Mouse (Mus musculus) midbrain, embryonic 14.5 days (tissue): ENCODE data around the gene Relt. TPM values are rescaled to one million over a fixed set of nuclear protein-coding genes. Genes with fewer than 3 reads are reported as not detected.

ENCODE experiments used
- ATAC-seq: fragments of 200-750 bp; cut with Nextera tagmentation; 2 replicates; pipeline ENCODE4 v1.8.0; 2017; ENCODE audit warnings: moderate number of reproducible peaks, moderate library complexity; ENCODE audit not compliant: low FRiP score, low TSS enrichment
- DNase-seq: peaks from one replicate; pipeline ENCODE4 v3.0.0-alpha.2; 2015
- H3K27ac ChIP-seq: fragments of 300-500 bp; sonication (generic); replicated peaks from 2 replicates; pipeline ENCODE4 v1.5.1; 2014; ENCODE audit warnings: mild to moderate bottlenecking, low read depth, low read length, moderate library complexity
- H3K27me3 ChIP-seq: fragments of 300-500 bp; sonication (generic); 2 replicates; pipeline ENCODE4 v1.6.1; 2014; ENCODE audit warnings: low read length, control low read depth, mixed read lengths; ENCODE audit not compliant: control insufficient read depth, insufficient read depth
- H3K36me3 ChIP-seq: fragments of 300-500 bp; sonication (generic); 2 replicates; pipeline ENCODE4 v1.6.1; 2014; ENCODE audit warnings: low read length, control low read depth; ENCODE audit not compliant: control insufficient read depth, insufficient read depth
- H3K4me1 ChIP-seq: fragments of 300-500 bp; sonication (generic); 2 replicates; pipeline ENCODE4 v1.6.1; 2014; ENCODE audit warnings: mild to moderate bottlenecking, antibody characterized with exemption, low read length, control low read depth; ENCODE audit not compliant: control insufficient read depth, insufficient read depth
- H3K4me2 ChIP-seq: fragments of 300-500 bp; sonication (generic); 2 replicates; pipeline ENCODE4 v1.6.1; 2014; ENCODE audit warnings: mild to moderate bottlenecking, low read length, moderate library complexity
- H3K4me3 ChIP-seq: fragments of 300-500 bp; sonication (generic); replicated peaks from 2 replicates; pipeline ENCODE4 v1.5.1; 2014; ENCODE audit warnings: low read depth, low read length
- H3K9ac ChIP-seq: fragments of 300-500 bp; sonication (generic); replicated peaks from 2 replicates; pipeline ENCODE4 v1.6.1; 2014; ENCODE audit warnings: mild to moderate bottlenecking, low read length, moderate library complexity
- H3K9me3 ChIP-seq: fragments of 300-500 bp; sonication (generic); 2 replicates; pipeline ENCODE4 v1.6.1; 2016; ENCODE audit warnings: low read length, control low read depth, mixed read lengths; ENCODE audit not compliant: control insufficient read depth
- WGBS: fragments of 180-500 bp; shearing (Covaris S2); extraction: QIAGEN DNeasy Blood & Tissue Kit; methylation state at CpG from one replicate; pipeline ENCODE4 v1.1.7; 2014; 5-methylcytosine and 5-hydroxymethylcytosine counted together
- polyA plus RNA-seq: library from polyadenylated mRNA; unstranded; fragments of >200 nt; fragmentation: Nextera tagmentation; extraction: Ambion mirVana; gene quantifications from 2 replicates; pipeline ENCODE4 v1.2.1, GENCODE M21; 2014

The Relt gene
- polyA plus RNA-seq, 1 experiment from 2014 or later = 4.5 TPM

DNA sequence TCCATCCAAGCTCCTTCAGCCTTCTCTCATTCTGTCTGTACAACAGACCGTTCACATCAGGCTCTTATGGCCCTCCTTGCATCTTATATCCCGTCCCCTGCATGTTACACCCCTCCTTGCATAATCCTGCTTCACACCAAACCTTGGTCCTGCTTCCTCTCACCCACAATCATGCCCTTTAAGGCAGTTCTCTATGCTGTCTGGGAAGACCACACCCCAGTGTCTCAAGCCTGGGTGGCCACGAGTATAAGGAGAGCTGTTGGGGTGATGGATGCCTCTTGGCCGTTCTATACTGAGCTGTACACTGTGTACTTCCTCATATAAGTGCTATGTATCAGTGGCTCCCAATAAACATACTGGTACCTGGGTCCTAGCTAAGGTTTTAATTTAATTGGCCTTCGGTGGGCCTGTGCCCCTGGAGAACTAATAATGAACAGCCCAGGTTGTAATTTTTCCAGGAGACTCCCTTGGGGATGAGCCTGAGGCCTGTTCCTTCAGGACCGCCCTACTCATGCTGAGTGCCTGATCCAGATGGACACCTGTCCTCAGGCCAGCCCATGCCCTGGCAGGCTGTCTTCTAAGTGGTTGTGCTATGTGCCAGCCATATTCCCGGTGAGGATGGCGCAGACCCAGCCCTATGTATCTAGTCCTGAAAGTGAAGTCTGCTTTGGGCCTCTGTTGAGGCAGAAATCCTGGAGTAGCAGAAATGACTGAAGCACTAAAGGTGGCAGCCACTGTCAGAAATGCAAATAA, 6.8 kb upstream of the Relt start:
- Histone ChIP-seq H3K4me2 (no peak overlapping the region), H3K27me3 (no peaks in the 10 kb centered on the region), H3K9ac (no peak overlapping the region), H3K4me3 (no peak overlapping the region), H3K4me1 (no peaks in the 10 kb centered on the region), H3K27ac (no peak overlapping the region), H3K36me3 (peaks cover 14% of the 10 kb centered on the region), H3K9me3 (no peaks in the 10 kb centered on the region)
- WGBS = 92% methylated on average over 8 of the region's 8 CpGs
- DNase-seq (no peak), ATAC-seq (no peak)

DNA sequence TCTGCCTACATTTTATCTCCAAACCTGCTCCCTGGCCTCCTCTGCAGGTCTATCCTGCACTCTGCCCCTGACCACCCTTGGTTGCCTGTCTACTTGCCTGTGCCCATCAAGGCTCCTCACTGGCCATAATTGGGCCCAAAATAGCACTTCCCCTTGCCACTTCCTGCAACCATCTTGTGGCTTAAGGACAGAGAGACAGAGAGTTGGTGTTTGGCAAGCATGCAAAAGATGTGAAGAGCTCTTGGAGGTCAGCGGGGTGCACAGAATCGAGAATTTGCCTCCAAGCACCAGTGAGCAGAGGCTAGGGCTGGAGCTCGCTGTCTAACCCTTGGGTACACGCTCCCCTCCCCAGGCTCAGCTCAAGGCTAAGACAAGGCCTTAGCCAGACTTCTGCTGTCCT, 5.3 kb upstream of the Relt start:
- Histone ChIP-seq H3K9ac (no peak overlapping the region), H3K4me2 (no peak overlapping the region), H3K27ac (no peak overlapping the region), H3K4me3 (no peak overlapping the region), H3K36me3 (peaks cover 10% of the 10 kb centered on the region), H3K27me3 (no peaks in the 10 kb centered on the region), H3K9me3 (no peaks in the 10 kb centered on the region), H3K4me1 (no peaks in the 10 kb centered on the region)
- DNase-seq = no peak
- 79% methylated on average over 4 of the region's 4 CpGs for WGBS
- ATAC-seq = no peak

DNA sequence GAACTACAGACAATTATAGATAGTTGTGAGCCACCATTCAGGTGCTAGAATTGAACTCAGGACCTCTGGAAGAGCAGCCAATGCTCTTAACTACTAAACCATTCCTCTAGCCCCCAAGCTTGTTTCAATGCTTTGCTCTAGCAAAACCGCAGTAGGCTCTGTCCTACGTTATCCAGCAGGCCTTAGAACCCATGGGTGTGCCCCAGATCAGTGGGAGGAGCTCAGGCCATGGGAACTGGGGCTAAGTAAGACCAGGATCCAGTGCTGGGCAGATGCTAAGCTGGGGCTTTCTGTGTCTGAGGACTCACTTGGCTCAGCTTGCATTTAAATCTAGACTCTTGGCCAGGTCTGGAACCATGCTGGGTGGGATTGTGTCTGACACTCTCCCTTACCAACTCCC, 4.3 kb upstream of the Relt start:
- H3K4me3 ChIP-seq = no peak overlapping the region
- H3K27ac ChIP-seq = no peak overlapping the region
- no peaks in the 10 kb centered on the region for H3K9me3 ChIP-seq
- H3K4me2 ChIP-seq = no peak overlapping the region
- no peaks in the 10 kb centered on the region for H3K4me1 ChIP-seq
- no peaks in the 10 kb centered on the region for H3K27me3 ChIP-seq
- no peak overlapping the region for H3K9ac ChIP-seq
- peaks cover 2% of the 10 kb centered on the region for H3K36me3 ChIP-seq
- DNase-seq = no peak
- no peak for ATAC-seq
- 60% methylated on average over 2 of the region's 2 CpGs for WGBS

DNA sequence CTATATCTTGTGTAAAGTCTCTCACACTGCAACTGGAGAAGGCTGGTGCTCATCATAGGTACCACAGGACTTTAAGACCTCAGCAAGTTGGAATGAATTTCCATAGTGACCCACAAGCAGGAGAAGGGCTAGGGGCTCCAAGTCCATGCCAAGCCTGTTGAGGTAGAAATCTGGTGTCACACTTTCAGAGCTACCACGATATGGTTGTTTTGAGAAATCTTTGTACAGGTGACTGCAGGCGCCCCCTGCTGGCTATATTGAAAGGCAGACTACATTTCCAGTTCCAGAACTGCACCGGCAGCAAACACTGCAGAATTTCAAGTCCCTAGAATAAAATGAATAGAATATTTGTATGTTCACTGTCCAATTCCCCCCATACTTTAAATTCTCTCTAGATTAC, 3.4 kb upstream of the Relt start:
- Histone ChIP-seq H3K36me3 (no peaks in the 10 kb centered on the region), H3K4me2 (no peak overlapping the region), H3K27ac (no peak overlapping the region), H3K9ac (no peak overlapping the region), H3K4me3 (no peak overlapping the region), H3K4me1 (0 out of 2 replicates have a peak, but pooled peaks cover 4% of the 10 kb centered on the region), H3K9me3 (no peaks in the 10 kb centered on the region), H3K27me3 (no peaks in the 10 kb centered on the region)
- ATAC-seq (no peak), DNase-seq (peak; percentile 87)
- WGBS = 10% methylated on average over 3 of the region's 3 CpGs

DNA sequence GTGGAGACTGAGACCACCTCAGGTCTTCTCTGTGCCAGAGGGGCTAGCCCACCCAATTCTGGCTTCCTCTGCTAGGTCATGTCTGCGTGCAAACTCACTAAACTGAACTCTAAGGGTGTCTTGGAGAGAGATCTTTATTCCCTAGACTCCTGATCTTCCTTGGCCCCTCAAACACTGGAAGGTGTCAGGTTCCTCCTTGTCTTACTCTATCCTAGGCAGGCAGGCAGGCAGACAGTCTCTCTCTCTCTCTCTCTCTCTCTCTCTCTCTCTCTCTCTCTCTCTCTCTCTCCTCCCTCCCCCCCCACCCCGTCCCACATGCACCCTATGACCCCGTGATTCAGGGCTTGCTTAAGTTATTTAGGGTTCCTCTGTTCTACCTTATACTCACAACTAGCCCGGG, 893 bp downstream of the Relt start:
- 5% methylated on average over 4 of the region's 4 CpGs for WGBS
- Histone ChIP-seq H3K4me2 (peak overlapping the region; percentile 96), H3K4me1 (0 out of 2 replicates have a peak, but pooled peaks cover 5% of the 10 kb centered on the region), H3K36me3 (no peaks in the 10 kb centered on the region), H3K4me3 (peak overlapping the region; percentile 73), H3K27ac (no peak overlapping the region; the same call in 1 of the 2 replicates), H3K9me3 (no peaks in the 10 kb centered on the region), H3K27me3 (no peaks in the 10 kb centered on the region), H3K9ac (peak overlapping the region; percentile 67)
- no peak for DNase-seq
- no peak for ATAC-seq

DNA sequence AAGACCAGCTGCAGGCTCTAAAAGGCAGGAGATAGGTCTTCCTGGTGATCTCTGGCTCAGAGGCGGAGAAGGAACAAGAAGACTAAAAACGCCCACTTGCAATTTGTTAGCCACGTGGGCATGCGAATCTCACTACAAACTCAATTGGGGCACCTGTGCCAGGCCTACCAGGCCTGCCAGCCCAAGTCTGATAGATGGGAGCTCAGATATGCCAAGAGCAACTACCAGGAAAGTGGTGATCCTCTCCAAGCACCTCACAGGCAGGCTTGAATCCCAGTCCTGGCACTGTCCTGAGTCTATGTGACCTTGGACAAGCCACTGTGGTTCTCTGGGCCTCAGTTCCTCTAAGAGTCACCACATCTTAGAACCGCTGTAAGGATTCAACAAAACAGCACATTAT, 2.0 kb downstream of the Relt start:
- no peak overlapping the region for H3K4me2 ChIP-seq
- no peak for DNase-seq
- H3K9me3 ChIP-seq = no peaks in the 10 kb centered on the region
- ATAC-seq = no peak
- H3K9ac ChIP-seq = no peak overlapping the region
- no peaks in the 10 kb centered on the region for H3K36me3 ChIP-seq
- 0 out of 2 replicates have a peak, but pooled peaks cover 5% of the 10 kb centered on the region for H3K4me1 ChIP-seq
- WGBS = 91% methylated on average over 5 of the region's 5 CpGs
- no peak overlapping the region for H3K4me3 ChIP-seq
- no peak overlapping the region for H3K27ac ChIP-seq
- no peaks in the 10 kb centered on the region for H3K27me3 ChIP-seq

DNA sequence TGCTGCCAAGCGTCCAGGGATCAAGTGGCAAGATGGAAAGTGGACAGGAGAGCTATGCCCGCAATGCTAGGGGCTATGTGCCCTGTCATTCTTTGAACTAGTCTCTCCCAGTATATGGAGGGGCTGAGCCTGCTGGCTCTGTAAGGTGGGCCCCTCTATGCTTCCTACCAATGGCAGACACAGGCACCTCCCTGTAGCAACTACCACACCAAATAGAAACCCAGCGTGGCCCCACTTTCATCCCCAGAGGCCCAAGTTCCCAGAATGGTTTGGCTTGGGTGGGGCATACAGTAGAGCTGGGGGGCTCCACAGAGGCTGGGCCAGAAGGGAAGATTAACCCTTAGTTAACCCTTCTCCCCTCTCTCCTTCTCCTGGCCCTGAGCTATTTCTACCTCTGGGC, 2.8 kb downstream of the Relt start:
- no peak overlapping the region for H3K4me2 ChIP-seq
- WGBS = 93% methylated on average over 3 of the region's 3 CpGs
- H3K27ac ChIP-seq = no peak overlapping the region
- DNase-seq = no peak
- no peak overlapping the region for H3K4me3 ChIP-seq
- no peaks in the 10 kb centered on the region for H3K36me3 ChIP-seq
- H3K4me1 ChIP-seq = 0 out of 2 replicates have a peak, but pooled peaks cover 5% of the 10 kb centered on the region
- no peak overlapping the region for H3K9ac ChIP-seq
- no peaks in the 10 kb centered on the region for H3K27me3 ChIP-seq
- no peaks in the 10 kb centered on the region for H3K9me3 ChIP-seq
- ATAC-seq = no peak

DNA sequence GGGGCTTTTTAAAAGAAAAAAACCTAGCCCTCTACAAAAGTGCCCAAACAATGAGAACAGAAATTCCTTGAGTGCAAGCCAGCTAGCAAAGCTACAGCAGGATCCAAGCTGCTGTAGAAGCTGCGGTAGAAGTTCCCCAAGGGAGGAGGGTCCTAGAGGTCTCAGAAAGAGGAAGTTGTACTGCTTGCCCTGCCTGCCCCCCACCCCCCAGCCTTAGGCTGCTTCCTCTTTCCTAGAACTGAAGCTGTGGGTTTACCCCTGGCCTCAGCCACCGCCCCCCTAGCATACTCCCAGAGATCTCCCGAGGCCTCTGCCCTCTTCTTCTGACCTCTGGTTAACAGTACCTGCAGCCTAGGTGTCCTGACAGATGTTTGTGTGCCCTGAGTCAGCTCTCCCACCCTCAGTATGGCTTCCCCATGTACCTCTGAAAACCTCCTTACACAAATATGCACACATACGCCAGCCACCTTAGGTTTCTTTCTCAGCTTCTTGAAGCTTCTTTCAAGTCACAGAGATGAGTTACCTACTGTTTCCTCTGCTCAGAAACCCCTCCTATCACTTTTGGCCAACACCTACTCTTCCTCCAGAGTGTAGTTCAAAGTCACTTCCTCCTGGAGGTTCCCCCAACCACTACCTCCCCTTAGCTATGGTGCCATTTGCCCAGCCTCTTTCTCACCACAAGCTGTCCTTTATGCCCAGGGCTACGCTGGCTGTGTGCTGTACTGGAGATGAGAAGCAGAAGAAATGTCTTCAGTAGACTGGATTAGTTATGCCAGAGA, 7.3 kb downstream of the Relt start:
- ATAC-seq (no peak), DNase-seq (peak; percentile 20)
- no peak overlapping the region for H3K4me2 ChIP-seq
- 73% methylated on average over 5 of the region's 5 CpGs for WGBS
- no peak overlapping the region for H3K9ac ChIP-seq
- H3K27me3 ChIP-seq = no peaks in the 10 kb centered on the region
- no peak overlapping the region for H3K4me3 ChIP-seq
- H3K27ac ChIP-seq = no peak overlapping the region
- H3K9me3 ChIP-seq = no peaks in the 10 kb centered on the region
- peaks cover 4% of the 10 kb centered on the region; the same call in 1 of the 2 replicates for H3K4me1 ChIP-seq
- no peaks in the 10 kb centered on the region for H3K36me3 ChIP-seq
